ENCODE assay signal across 8 mouse cellular contexts in the genomic region with DNA sequence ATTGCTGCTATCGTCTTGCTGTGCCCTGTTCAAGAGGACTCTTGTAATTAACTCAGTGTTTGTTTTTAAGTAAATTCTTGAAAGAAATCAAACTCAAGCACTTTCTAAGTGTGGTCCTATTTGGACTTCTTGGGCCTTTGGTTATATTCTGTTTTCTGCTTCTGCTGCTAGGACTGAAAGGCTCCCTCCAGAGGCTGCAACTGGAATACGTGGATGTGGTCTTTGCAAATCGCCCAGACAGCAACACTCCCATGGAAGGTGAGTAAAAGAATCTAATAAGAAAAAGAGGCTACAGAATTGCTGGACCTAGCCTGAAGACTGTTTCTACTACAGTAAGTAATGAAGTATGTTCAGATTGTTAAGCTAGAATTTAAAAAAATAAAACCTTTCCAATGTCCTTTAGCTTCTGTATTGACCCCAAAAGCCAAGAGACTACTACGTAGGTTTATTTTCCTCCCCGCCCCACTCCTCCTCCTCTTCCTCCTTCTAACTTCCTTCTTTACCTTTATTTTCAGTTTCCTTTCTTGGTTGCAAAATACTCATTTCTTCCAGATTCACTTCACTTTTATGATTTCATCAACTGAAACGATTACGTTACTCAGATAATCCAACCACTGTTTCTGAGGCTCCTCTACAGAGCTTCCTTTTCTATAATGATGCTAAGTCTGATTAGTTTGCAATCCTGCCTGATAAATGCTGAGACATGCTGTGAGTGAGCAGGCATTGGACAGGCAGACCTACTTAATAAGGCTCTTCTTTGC.
DNase-seq lines count a peak whose midpoint lies in the region; ATAC-seq and TF ChIP-seq lines count a peak whose summit lies in the region.

No protein-coding gene starts in this region.

- no peak overlapping the region for H3K4me3 ChIP-seq in hindbrain, embryonic 14.5 days (replicated peaks; ENCODE audit: low read length)
- no peak overlapping the region for H3K4me3 ChIP-seq in hindbrain, embryonic 12.5 days
- H3K4me3 ChIP-seq in thymus, adult 2 months (ENCODE audit: control insufficient read depth, insufficient read depth, low read length): no peak overlapping the region

- DNase-seq in hindbrain, embryonic 14.5 days (ENCODE audit: low spot score): peak; percentile 46
- DNase-seq in thymus, adult 2 months: peak; percentile 15
- no peak for DNase-seq in thymus, adult 18-20 months
- no peak for DNase-seq in urinary bladder, postnatal 25 days (ENCODE audit: low spot score)
- no peak for DNase-seq in urinary bladder, postnatal 10 days (ENCODE audit: low spot score)
- DNase-seq in cerebellum, adult 8-10 months: no peak

- no peaks in the 10 kb centered on the region for H3K27me3 ChIP-seq in hindbrain, embryonic 14.5 days (ENCODE audit: control insufficient read depth, insufficient read depth, low read length)
- H3K27me3 ChIP-seq in hindbrain, embryonic 12.5 days: no peaks in the 10 kb centered on the region
- H3K27me3 ChIP-seq in thymus, adult 2 months (ENCODE audit: control insufficient read depth, insufficient read depth, low read length): no peaks in the 10 kb centered on the region

- no peaks in the 10 kb centered on the region for H3K36me3 ChIP-seq in hindbrain, embryonic 14.5 days (replicated peaks; ENCODE audit: control insufficient read depth, insufficient read depth)
- no peaks in the 10 kb centered on the region for H3K36me3 ChIP-seq in hindbrain, embryonic 12.5 days
- no peaks in the 10 kb centered on the region for H3K36me3 ChIP-seq in thymus, adult 2 months (ENCODE audit: control insufficient read depth, insufficient read depth, low read length)

- no peak overlapping the region for H3K9ac ChIP-seq in hindbrain, embryonic 14.5 days
- no peak overlapping the region for H3K9ac ChIP-seq in hindbrain, embryonic 12.5 days

- TF ChIP-seq POLR2A in thymus, adult 2 months (IDR thresholded peaks at IDR 0.05; ENCODE audit: control insufficient read depth, extremely low read depth, insufficient read depth, low read length, poor library complexity): no peak

- TF ChIP-seq CTCF in thymus, adult 2 months (IDR thresholded peaks at IDR 0.05; ENCODE audit: borderline replicate concordance, control insufficient read depth, extremely low read depth, insufficient read depth, low read length, poor library complexity): no peak

- no peak overlapping the region for H3K27ac ChIP-seq in hindbrain, embryonic 14.5 days
- no peak overlapping the region for H3K27ac ChIP-seq in hindbrain, embryonic 12.5 days
- no peak overlapping the region for H3K27ac ChIP-seq in thymus, adult 2 months (ENCODE audit: control insufficient read depth, insufficient read depth, low read length)

- H3K4me1 ChIP-seq in hindbrain, embryonic 14.5 days (replicated peaks; ENCODE audit: control insufficient read depth, insufficient read depth, low read length): no peaks in the 10 kb centered on the region
- H3K4me1 ChIP-seq in hindbrain, embryonic 12.5 days: no peaks in the 10 kb centered on the region
- H3K4me1 ChIP-seq in thymus, adult 2 months (replicated peaks; ENCODE audit: control insufficient read depth, insufficient read depth, low read length): no peaks in the 10 kb centered on the region

- no peak for ATAC-seq in hindbrain, embryonic 14.5 days (ENCODE audit: low FRiP score)
- ATAC-seq in hindbrain, embryonic 12.5 days (ENCODE audit: low FRiP score): no peak
- ATAC-seq in granulocyte monocyte progenitor cell, adult 5-6 weeks (replicated peaks; ENCODE audit: poor library complexity, severe bottlenecking): peak; percentile 89

- no peaks in the 10 kb centered on the region for H3K9me3 ChIP-seq in hindbrain, embryonic 14.5 days (ENCODE audit: control insufficient read depth, low read length)
- no peaks in the 10 kb centered on the region for H3K9me3 ChIP-seq in hindbrain, embryonic 12.5 days (replicated peaks)

- 71% methylated on average over 7 of the region's 7 CpGs for WGBS in hindbrain, embryonic 14.5 days
- 71% methylated on average over 7 of the region's 7 CpGs for WGBS in hindbrain, embryonic 12.5 days
- WGBS in thymus, adult 2 months: 36% methylated on average over 7 of the region's 7 CpGs

- H3K4me2 ChIP-seq in hindbrain, embryonic 14.5 days (replicated peaks): no peak overlapping the region
- H3K4me2 ChIP-seq in hindbrain, embryonic 12.5 days (replicated peaks): no peak overlapping the region

Comparison
In these comparisons a context has a peak if more than half of its experiments do, and no peak if none do; other contexts are left out.
1. DNase-seq: peak in hindbrain, embryonic 14.5 days (single experiment) and thymus, adult 2 months (single experiment); none in thymus, adult 18-20 months (0 of 2), urinary bladder, postnatal 25 days (single experiment), urinary bladder, postnatal 10 days (single experiment) and cerebellum, adult 8-10 months (single experiment).